Mouse (Mus musculus): Measurements from ENCODE around the gene Ptprm. TPM values are rescaled to one million over a fixed set of nuclear protein-coding genes. Genes with fewer than 3 reads are reported as not detected.

The Ptprm gene
- polyA plus RNA-seq, 1 experiment from 2014 or later, result 12.4 TPM

- Histone ChIP-seq H3K27ac (no peak overlapping the region), H3K4me2 (no peak overlapping the region), H3K36me3 (no peaks in the 10 kb centered on the region), H3K4me1 (no peaks in the 10 kb centered on the region), H3K9me3 (no peaks in the 10 kb centered on the region), H3K27me3 (replicated peaks) (no peaks in the 10 kb centered on the region), H3K4me3 (replicated peaks) (no peak overlapping the region), H3K9ac (no peak overlapping the region)
- no peak for ATAC-seq (ENCODE audit: insufficient read depth, low FRiP score, low read depth)
- 61% methylated on average over 7 of the region's 7 CpGs for WGBS
Measured at GRCm38 (mm10) chr17:67358541-67358940, 4.3 kb upstream of the Ptprm start.

GRCm38 (mm10) chr17:67357191-67357590, 2.9 kb upstream of the Ptprm start:
- Histone ChIP-seq H3K4me3 (replicated peaks) (no peak overlapping the region), H3K36me3 (no peaks in the 10 kb centered on the region), H3K9me3 (no peaks in the 10 kb centered on the region), H3K4me2 (no peak overlapping the region), H3K27ac (no peak overlapping the region), H3K4me1 (no peaks in the 10 kb centered on the region), H3K9ac (no peak overlapping the region), H3K27me3 (replicated peaks) (no peaks in the 10 kb centered on the region)
- WGBS, result 79% methylated on average over 4 of the region's 4 CpGs
- ATAC-seq (ENCODE audit: insufficient read depth, low FRiP score, low read depth), result no peak

GRCm38 (mm10) chr17:67355251-67355650, 994 bp upstream of the Ptprm start:
- 38% methylated on average over 5 of the region's 5 CpGs for WGBS
- Histone ChIP-seq H3K9me3 (no peaks in the 10 kb centered on the region), H3K36me3 (no peaks in the 10 kb centered on the region)

GRCm38 (mm10) chr17:67353796-67354450, 334 bp downstream of the Ptprm start:
- 0 out of 2 replicates have a peak overlapping the region, but pooled peaks have one; percentile 0 for H3K27ac ChIP-seq
- WGBS, result under 1% methylated on average over 68 of the region's 68 CpGs
- peak overlapping the region; percentile 64 for H3K4me3 ChIP-seq (replicated peaks)
- peak overlapping the region; percentile 42 for H3K9ac ChIP-seq
- H3K4me2 ChIP-seq, result peak overlapping the region; percentile 65
- no peaks in the 10 kb centered on the region for H3K9me3 ChIP-seq
- H3K27me3 ChIP-seq (replicated peaks), result no peaks in the 10 kb centered on the region
- H3K36me3 ChIP-seq, result no peaks in the 10 kb centered on the region
- H3K4me1 ChIP-seq, result no peaks in the 10 kb centered on the region
- ATAC-seq (ENCODE audit: insufficient read depth, low FRiP score, low read depth), result peak; percentile 48

More at GRCm38 (mm10) chr17:67355251-67355650, 994 bp upstream of the Ptprm start:
- Histone ChIP-seq H3K27me3 (replicated peaks) (no peaks in the 10 kb centered on the region), H3K4me2 (0 out of 2 replicates have a peak overlapping the region, but pooled peaks have one; percentile 65), H3K9ac (no peak overlapping the region), H3K4me3 (replicated peaks) (no peak overlapping the region), H3K27ac (no peak overlapping the region), H3K4me1 (no peaks in the 10 kb centered on the region)
- ATAC-seq (ENCODE audit: insufficient read depth, low FRiP score, low read depth), result no peak

GRCm38 (mm10) chr17:67352956-67353795, 1.1 kb downstream of the Ptprm start:
- peak overlapping the region; percentile 42 for H3K9ac ChIP-seq
- H3K36me3 ChIP-seq, result no peaks in the 10 kb centered on the region
- WGBS, result 3% methylated on average over 50 of the region's 50 CpGs
- peak overlapping the region; percentile 64 for H3K4me3 ChIP-seq (replicated peaks)
- H3K4me1 ChIP-seq, result no peaks in the 10 kb centered on the region
- H3K27ac ChIP-seq, result 0 out of 2 replicates have a peak overlapping the region, but pooled peaks have one; percentile 0
- ATAC-seq (ENCODE audit: insufficient read depth, low FRiP score, low read depth), result peak; percentile 29
- peak overlapping the region; percentile 65 for H3K4me2 ChIP-seq
- H3K9me3 ChIP-seq, result no peaks in the 10 kb centered on the region
- H3K27me3 ChIP-seq (replicated peaks), result no peaks in the 10 kb centered on the region

- peak overlapping the region; percentile 36 for H3K4me2 ChIP-seq
- no peaks in the 10 kb centered on the region for H3K4me1 ChIP-seq
- ATAC-seq (ENCODE audit: insufficient read depth, low FRiP score, low read depth), result no peak
- no peaks in the 10 kb centered on the region for H3K36me3 ChIP-seq
- WGBS, result 32% methylated on average over 5 of the region's 5 CpGs
- no peaks in the 10 kb centered on the region for H3K27me3 ChIP-seq (replicated peaks)
- no peak overlapping the region for H3K27ac ChIP-seq
- H3K4me3 ChIP-seq (replicated peaks), result no peak overlapping the region; the same call in 1 of the 2 replicates
- H3K9ac ChIP-seq, result no peak overlapping the region
- no peaks in the 10 kb centered on the region for H3K9me3 ChIP-seq
Measured at GRCm38 (mm10) chr17:67351423-67351822, 2.8 kb downstream of the Ptprm start.

- Histone ChIP-seq H3K4me2 (no peak overlapping the region), H3K4me3 (replicated peaks) (no peak overlapping the region), H3K9ac (no peak overlapping the region), H3K4me1 (no peaks in the 10 kb centered on the region), H3K27me3 (replicated peaks) (no peaks in the 10 kb centered on the region), H3K27ac (0 out of 2 replicates have a peak overlapping the region, but pooled peaks have one; percentile 11), H3K9me3 (no peaks in the 10 kb centered on the region), H3K36me3 (no peaks in the 10 kb centered on the region)
- WGBS, result 66% methylated on average over 7 of the region's 7 CpGs
- no peak for ATAC-seq (ENCODE audit: insufficient read depth, low FRiP score, low read depth)
Measured at GRCm38 (mm10) chr17:67350536-67350935, 3.7 kb downstream of the Ptprm start.

- Histone ChIP-seq H3K4me3 (replicated peaks) (no peak overlapping the region), H3K4me2 (no peak overlapping the region), H3K9ac (no peak overlapping the region), H3K27ac (no peak overlapping the region), H3K27me3 (replicated peaks) (no peaks in the 10 kb centered on the region), H3K4me1 (no peaks in the 10 kb centered on the region), H3K9me3 (no peaks in the 10 kb centered on the region), H3K36me3 (no peaks in the 10 kb centered on the region)
- 88% methylated on average over 8 of the region's 8 CpGs for WGBS
- ATAC-seq (ENCODE audit: insufficient read depth, low FRiP score, low read depth), result no peak
Measured at GRCm38 (mm10) chr17:67349594-67349993, 4.7 kb downstream of the Ptprm start.

- Histone ChIP-seq H3K4me3 (replicated peaks) (no peak overlapping the region), H3K9me3 (no peaks in the 10 kb centered on the region), H3K4me2 (no peak overlapping the region), H3K27ac (no peak overlapping the region), H3K4me1 (no peaks in the 10 kb centered on the region), H3K9ac (no peak overlapping the region), H3K27me3 (replicated peaks) (no peaks in the 10 kb centered on the region), H3K36me3 (no peaks in the 10 kb centered on the region)
- 72% methylated on average over 10 of the region's 10 CpGs for WGBS
- ATAC-seq (ENCODE audit: insufficient read depth, low FRiP score, low read depth), result no peak
Measured at GRCm38 (mm10) chr17:67346921-67347320, 7.3 kb downstream of the Ptprm start.

GRCm38 (mm10) chr17:67345157-67345556, 9.1 kb downstream of the Ptprm start:
- Histone ChIP-seq H3K4me2 (no peak overlapping the region), H3K9me3 (no peaks in the 10 kb centered on the region), H3K9ac (no peak overlapping the region), H3K4me3 (replicated peaks) (no peak overlapping the region), H3K36me3 (no peaks in the 10 kb centered on the region), H3K27ac (no peak overlapping the region), H3K4me1 (no peaks in the 10 kb centered on the region), H3K27me3 (replicated peaks) (no peaks in the 10 kb centered on the region)
- ATAC-seq (ENCODE audit: insufficient read depth, low FRiP score, low read depth), result no peak
- 93% methylated on average over 8 of the region's 8 CpGs for WGBS

- Histone ChIP-seq H3K4me3 (replicated peaks) (no peak overlapping the region), H3K4me2 (no peak overlapping the region), H3K4me1 (no peaks in the 10 kb centered on the region), H3K9ac (no peak overlapping the region), H3K36me3 (no peaks in the 10 kb centered on the region), H3K27ac (no peak overlapping the region), H3K27me3 (replicated peaks) (no peaks in the 10 kb centered on the region), H3K9me3 (no peaks in the 10 kb centered on the region)
- WGBS, result 61% methylated on average over 2 of the region's 2 CpGs
- ATAC-seq (ENCODE audit: insufficient read depth, low FRiP score, low read depth), result no peak
Measured at GRCm38 (mm10) chr17:67343471-67343870, 10.8 kb downstream of the Ptprm start.

- Histone ChIP-seq H3K36me3 (no peaks in the 10 kb centered on the region), H3K9me3 (no peaks in the 10 kb centered on the region), H3K4me3 (replicated peaks) (no peak overlapping the region), H3K4me1 (no peaks in the 10 kb centered on the region), H3K27ac (no peak overlapping the region), H3K4me2 (no peak overlapping the region), H3K27me3 (replicated peaks) (no peaks in the 10 kb centered on the region), H3K9ac (no peak overlapping the region)
- ATAC-seq (ENCODE audit: insufficient read depth, low FRiP score, low read depth), result no peak
- 83% methylated on average over 6 of the region's 6 CpGs for WGBS
Measured at GRCm38 (mm10) chr17:67343006-67343405, 11.3 kb downstream of the Ptprm start.

All from stomach, embryonic 15.5 days (tissue).